Mouse (Mus musculus) c-Kit-positive CD71-positive TER-119-negative erythroid progenitor cells, embryonic 14.5 days (primary cell): ENCODE results near the gene Bmp6.
A peak's percentile ranks its signal among the peaks of the same experiment; 100 is the strongest.

Source experiments
- DNase-seq: peaks from one replicate; pipeline ENCODE4 v3.0.0-alpha.2; 2013; ENCODE audit warnings: low read depth

The Bmp6 gene

DNA sequence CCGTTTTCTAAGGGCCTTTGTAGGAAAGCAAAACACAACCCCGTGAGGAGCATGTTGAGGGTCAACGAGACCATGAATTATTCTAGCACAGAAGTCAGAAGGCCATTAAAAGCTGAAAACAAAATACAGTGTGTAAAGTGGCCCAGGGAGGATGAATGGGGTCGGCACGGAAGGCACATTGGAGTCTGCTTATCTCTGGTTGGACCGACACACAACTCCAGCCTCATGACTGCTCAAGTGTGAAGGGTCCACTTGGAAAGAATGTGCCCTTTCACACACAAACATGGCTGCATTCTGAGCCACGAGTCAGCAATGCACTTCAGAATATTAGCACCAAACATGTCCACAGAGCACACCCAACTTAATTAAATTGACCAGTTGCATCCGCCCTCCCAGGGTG, 84.8 kb downstream of the Bmp6 start:
- DNase-seq: no peak

DNA sequence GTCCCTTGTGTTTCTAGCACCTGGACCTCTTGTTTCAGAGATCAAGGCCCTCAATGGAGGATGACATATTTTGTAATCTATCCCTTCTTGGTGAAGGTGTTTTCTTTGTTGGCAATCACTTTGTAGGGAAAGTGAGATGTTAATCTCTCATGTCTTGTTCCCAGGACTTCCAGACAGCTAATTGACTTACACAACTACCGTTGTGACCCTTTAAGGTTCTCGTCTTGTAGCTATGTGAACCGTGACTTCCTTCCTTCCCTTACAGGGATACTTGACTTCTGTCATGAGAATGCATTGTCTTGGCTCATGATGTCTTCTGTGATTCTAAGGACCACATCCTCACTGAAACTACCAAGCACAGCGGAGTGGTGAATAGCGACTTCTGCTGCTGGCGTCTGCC, 85.2 kb downstream of the Bmp6 start:
- DNase-seq: no peak

DNA sequence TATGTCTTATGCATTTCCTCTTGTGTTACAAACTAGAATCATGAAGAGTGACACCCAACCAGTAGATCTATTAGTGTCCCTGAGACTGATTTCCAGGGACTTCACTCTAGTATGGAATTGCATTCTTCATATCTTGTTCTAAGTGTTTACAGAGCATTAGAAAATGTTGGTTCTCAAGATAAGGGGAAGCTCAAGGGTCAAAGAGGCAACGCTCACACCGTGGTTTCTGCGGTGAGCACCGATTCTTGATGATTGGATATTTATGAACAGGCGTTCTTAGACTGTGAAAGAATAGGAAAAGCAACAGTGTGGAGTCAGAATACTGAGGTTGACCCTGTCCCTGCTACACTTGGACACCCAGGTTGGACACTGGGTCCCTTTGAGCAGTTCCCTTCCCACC, 89.9 kb downstream of the Bmp6 start:
- DNase-seq: no peak

DNA sequence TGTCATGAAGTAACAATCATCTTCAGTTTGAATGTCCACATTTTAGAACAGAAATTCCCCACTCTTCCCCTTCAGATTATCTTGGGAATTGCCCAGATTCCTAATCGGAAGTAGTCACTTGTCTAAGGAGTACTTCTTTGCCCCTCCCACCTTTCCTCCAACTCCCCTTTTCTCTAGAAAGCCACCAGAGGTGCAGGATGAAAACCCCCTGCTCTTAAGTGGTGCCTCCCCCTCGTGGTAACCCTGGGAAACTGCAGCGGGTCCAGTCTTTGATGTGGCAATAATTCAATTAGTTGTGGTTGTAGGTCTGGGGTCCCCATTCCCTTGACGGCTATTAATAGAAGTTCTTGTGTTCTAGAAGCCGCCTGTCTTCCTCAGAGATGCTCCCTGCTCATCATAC, 93.0 kb downstream of the Bmp6 start:
- no peak for DNase-seq

DNA sequence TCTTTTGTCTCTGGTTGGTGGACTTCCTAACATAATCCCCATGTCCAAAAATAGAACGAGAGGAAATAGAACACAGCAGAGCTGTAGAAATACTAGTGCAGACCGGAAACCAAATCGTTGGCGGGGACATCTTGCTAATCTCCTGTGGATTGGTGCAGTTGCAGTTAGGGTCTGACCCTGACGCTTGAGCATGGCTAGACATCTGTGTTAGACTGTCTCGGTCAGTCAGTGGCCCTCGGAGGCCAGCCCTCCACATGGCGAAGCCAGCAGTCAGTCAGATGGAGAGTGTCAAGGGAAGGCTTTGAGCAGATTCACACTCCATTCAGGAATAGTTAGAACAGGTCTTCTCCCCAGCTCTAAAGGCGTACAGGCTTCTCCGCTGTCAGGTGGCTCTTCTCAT, 95.3 kb downstream of the Bmp6 start:
- no peak for DNase-seq

DNA sequence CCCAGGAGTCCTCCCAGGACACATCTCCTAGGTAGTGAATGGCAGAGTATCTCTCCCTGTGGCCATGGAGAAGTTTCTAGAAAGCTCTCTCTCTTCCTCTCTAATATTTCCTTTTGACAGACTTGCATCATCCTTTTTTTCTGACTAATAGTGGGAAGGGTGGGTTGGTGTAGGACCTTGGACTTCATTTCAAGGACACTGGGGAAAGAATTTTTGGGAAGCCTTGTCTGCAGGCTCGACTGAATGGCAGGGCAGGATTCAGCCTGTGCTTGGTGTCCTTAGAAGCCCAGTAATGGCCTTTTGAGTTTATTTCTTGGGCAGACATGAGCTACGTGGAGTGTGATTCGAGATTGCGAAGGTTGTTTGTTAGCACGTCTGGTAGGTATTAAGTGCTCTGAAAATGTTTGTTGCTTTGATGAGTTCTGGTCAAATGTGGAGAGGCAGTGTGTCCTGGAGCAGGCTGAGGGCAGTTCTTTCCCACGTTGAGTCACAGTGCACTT, 103.7 kb downstream of the Bmp6 start:
- DNase-seq: no peak

DNA sequence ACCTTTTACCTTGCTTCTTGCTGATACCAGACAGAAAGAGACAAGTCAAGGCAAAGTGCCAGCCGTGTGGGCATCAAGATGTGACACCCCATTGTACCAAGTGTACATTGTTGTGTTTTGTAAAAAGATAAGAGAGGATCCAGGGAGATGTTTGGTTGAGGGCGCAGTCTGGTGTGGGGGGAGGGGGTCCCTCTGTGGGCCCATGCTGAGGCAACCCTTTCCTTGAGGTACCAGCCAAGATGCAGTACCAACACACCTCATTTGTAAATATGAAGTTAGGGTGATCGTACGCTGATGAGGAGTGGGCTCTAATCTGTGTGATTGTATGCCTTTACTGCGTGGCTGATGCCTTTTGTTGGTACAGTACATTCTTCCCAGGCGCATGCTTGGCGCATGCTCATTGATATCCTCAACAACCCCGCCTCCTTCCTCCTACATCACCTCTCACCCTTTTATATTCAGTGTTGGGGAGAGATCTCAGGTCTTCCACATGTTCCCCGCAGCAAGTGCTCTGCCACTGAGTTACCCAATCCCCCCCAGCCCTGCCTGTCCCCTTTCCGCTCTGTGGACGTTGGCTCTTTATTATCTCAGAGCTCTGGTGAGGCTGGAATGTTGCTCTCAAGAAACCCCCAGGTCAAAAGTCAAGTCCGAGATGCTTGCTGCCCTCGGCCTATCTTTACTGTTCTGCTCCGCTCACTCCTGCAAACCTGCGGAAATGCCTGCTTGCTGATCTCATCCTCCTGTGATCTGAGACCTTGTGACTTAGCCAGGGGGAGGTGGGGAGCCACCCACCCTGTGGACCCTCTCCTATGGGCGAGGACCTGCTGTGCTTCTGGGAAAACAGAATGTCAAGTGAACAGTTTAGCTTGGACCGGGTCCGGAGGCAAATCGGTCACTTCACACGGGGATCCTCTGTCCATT, 105.4 kb downstream of the Bmp6 start:
- DNase-seq: no peak

DNA sequence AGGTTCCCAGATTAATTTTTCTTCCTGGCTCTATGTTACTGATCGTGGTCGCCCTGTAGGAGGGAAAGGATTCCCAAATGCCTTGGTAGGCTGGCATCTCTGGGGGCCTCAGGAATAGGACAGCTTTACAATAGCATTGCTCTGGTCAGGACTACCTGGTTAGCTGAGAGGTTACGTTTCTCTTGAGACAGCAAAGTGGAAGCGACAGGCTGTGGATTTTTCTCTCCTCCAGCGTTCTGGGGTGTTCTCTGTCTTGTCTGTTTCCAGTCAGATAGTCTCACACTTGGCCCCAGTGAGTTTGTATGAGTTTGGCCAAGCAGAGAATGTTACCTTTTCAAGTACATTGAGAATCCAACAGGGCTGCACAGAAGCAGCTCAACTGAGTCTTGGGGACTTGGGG, 106.5 kb downstream of the Bmp6 start:
- DNase-seq: no peak

DNA sequence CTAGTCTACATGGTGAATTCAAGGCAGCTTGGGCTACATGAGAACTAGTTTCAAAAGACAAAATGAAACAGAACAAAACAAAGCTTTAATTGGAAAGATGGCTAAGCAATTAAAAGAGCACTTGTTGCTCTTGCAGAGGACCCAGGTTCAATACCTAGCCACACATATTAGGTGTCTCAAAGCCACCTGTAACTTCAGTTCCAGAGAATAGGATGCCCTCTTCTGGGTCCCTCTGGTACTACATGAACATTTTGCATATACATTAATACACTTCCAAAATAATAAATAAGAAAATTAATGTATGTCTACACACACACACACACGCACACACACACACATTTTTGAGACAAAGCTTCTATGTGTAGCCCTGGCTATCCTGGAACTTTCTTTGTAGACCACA, 118.5 kb downstream of the Bmp6 start:
- DNase-seq: peak; percentile 7

DNA sequence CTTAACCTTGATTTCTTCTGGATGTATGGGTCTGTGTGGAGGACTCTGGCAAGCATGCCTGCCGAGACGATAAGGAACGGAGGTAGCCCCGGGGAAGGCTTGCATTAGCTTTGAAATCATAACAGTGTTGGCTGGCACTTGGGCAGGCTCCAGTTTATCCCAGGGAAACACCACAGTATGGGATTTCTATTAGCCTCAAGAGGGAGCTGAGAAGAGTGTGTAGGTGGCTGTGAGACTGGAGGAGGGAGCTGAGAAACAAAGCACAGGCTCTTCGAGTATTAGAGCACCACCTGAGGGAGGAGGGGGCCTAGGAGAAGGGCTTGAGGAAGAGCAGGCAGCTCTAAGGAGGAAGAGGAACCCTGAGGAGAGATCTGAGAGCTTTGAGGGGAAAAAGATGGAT, 126.0 kb downstream of the Bmp6 start:
- DNase-seq: no peak

DNA sequence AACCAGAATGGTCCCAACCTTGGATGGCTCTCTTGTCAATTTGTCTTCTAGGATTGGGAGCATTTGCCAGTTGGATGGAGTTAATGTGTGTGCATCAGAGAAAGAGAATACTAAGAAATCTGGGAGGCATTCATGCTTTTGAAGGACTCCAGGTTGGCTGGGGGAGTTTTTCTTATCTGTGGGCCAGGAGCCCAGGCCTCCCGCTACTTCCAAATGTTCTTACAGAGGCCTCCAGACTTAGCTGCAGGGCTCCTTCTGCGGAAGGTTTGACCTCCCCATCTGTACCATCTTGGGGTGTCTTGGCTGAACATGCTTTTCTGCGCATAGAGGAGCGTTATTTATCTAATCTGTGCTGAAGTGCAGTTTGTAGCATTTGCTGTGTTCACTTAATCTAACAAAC, 127.7 kb downstream of the Bmp6 start:
- no peak for DNase-seq

DNA sequence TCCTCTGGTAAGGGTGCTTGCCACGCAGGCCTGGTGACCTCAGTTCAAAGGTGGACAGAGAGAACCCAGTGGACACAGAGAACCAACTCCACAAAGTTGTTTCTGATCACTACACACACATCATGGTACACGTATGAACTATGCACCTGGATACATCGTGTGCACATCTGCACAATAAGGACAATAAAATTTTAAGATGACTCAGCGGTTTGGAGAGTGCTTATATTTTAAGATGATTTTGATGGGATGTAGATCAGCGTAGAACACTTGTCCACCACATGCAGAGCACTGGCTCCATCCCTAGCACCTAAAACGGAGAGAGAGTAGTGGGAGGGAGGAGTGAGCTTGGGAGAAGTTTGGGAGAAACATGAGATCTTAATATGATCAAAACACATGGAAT, 128.6 kb downstream of the Bmp6 start:
- DNase-seq: no peak

DNA sequence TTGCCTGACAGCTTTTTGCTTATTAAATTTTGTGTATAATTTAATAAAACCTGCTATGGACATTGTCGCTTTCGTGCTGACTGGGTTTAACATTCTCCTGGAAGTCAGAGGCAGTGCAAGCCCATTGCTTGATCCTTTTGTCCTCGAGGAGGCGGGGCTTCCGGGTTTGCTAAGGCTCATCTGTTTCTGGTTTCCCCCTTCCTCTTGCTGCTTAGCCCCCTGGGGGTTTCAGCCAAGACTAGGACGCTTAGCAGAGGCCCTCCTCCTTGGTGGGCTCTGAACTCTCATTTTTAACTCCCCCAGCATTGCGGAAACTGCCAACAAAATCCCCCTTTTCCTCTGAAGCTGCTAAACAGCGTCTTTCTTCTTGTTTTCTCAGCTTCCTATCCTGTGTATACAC, 132.0 kb downstream of the Bmp6 start:
- no peak for DNase-seq

DNA sequence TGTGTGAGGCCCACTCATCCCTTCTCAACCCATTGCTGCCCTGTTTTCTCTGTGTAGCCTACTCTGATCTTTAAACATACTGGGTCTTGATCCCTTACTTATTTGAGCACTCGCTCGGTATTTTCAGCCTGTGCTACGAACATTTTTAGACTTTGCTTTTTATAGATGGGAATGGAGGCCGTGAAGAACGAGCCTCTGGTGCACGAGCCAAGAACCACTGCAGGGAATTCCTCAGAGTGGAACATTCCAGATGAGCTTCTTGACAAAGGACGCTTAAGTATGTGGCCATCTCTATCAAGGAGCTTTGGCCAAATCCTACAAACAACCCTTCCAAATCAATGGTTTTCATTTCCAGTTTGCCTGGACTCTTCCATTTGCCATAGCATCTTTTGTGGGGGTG, 136.1 kb downstream of the Bmp6 start:
- no peak for DNase-seq

DNA sequence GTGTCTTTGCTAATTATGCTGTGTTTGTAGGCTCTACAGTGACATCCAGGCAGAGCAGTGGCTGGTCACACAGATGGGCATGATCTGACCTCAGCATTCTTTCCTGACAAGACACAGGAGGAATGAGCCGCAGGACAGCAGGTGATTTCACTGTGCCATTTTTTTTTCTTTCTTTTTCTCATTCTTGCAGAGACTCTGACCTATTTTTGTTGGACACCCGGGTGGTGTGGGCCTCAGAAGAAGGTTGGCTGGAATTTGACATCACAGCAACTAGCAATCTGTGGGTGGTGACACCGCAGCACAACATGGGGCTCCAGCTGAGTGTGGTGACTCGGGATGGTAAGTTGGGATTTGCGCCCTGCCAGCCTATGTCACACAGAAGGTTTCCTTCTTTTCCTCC, 139.8 kb downstream of the Bmp6 start:
- no peak for DNase-seq

DNA sequence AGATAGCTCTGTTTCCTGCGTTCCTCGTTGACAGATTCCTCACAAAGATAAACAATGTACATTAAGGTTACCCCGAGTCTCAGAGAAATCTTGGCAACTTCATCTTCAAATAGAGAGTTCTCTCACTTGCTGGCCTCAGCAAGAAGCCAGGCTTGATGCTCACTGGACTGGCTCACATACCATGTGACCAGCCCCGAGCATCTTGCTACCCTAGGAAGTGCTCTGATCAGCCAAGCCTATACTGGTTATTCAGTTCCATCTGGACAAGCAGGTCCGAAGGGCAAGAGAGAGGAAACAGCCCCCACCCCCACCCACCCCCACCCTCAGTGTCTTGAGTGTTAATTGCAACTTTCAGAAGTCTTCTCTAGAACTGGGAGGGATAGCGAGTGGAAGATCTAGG, 141.9 kb downstream of the Bmp6 start:
- DNase-seq: no peak

DNA sequence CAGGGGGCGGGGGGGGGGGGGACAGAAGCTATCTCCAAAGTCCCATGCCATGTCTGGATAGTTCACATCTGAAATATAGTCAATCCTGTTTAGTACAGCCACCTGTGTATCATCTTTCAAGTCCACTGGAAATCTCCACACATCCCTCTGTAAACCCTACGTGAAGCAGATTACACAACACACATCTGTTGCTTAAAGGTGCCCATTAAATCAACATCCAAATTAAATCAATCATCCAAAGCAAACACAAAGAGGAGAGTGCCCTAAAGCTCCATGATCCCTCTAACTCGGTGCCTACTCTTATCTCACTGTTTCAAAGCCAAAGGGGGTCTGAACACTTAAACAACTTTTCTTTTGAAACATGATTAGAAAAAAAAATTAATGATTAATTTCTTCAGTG, 151.8 kb downstream of the Bmp6 start:
- no peak for DNase-seq

DNA sequence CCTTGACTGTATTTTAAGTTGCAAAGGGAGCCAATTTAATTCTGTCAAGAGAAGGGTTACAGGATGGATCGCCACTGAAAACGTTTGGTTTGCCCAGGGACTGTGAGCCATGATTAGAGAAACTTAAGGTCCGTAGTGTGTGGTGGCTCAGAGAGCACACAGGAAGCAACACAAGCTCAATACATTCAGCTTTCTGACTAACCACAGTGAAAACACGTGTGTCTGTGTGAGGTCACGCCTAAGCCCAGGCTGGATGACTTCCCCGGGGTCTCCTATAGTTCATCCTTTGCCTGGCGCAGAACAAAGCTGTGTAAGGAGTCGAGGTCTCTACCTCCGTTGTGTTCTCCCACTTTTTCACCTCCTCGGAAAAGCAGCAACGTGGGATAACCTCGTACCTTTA, 156.4 kb downstream of the Bmp6 start:
- no peak for DNase-seq

DNA sequence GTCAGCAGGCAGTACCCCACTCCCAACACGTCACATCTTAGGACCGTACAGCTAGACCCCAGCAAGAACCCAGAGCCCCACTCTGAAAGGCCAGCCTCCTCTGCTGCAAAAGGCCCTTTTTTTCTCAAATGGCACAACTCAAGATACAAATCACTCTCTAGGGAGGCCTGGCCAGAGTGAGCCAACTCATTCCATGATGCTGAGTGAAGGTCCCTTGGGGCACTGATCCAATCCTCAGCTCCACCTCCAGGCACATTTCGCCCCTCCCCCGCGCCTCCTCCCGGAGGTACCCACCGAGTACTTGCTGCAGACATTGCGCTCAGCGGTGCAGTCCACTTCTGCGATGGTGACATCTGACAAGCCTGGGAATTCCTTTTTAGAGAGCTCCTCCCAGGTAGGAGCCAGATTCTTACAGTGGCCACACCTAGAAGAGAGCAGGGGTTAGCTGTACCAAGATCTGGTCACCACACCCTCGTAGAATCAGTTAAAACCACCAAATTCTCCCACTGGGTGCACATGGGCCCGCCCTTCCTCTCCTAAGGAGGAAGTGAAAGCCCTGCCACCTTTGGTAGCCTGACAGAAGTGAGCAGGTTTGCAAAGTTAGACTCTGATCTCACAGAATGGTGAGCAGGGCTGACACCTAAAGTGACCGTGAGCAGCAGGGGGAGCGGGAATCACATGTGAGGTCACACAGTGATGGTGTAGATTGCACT, 158.4 kb downstream of the Bmp6 start:
- no peak for DNase-seq

DNA sequence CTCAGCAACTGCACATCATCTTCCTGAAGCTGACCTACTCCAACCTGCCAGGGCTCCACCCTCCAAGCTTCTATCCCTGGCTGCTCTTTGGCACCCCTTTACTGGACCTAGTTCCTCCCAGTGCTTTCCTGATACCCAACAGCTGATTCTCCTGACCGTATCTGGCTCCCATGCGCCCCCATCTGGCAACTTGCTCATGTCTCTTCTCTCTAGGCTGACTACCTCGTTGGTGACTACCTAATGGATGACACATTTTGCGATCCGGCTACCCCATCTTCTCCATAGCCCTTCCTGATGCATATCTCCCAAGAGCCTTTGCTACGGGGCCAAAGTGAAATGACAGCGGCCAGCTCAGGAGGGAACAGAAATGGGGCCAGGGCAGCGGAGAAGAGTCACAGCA, 161.4 kb downstream of the Bmp6 start:
- no peak for DNase-seq

DNA sequence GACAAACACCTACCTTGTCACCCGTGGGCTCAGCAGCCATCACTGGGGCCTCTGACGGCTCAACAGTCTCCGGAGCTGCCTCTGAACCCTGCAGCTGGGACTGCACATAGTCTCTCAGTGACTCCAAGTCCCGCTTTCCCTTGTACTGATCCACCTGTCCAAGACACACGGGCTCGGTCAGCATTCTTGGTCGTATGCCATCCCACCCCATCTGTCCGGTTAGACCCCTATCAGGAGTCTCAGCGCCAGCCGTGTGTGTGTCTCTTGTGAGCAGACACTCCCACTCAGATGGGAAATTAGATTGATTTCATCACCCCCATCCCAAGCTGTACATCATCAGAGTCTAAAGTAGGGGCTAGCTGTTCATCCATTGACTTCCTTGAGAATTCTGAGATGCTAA, 162.0 kb downstream of the Bmp6 start:
- DNase-seq: no peak

DNA sequence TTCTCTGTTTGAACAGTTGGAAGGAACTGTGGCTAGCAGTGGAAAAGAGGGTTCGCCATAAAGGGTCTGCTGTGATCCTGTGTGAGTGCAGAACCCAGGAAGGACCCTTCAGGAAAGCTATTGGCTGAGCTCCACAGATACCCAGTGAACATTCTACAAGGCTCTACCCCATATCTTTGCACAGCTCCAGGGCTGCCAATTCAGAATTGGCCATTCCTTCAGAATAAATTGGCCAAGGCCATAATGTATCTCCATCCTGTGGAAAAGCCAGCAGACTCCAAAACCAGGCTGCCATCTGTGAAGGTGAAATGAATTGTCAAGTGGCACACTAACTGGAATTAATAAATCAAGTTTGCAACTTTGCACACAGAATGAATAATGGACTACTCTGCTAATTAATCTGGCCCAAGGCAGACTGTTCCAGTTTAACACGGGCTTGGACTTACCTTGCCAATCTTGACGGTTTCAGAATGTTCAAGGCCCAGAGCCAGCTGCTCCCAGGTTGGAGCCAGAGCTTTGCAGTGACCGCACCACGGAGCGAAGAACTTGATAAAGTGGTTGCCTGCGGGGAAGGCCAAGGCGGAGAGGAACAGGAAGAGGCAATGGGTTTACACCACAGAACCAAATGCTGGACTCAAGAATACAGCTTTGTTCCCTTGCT, 164.9 kb downstream of the Bmp6 start:
- no peak for DNase-seq

DNA sequence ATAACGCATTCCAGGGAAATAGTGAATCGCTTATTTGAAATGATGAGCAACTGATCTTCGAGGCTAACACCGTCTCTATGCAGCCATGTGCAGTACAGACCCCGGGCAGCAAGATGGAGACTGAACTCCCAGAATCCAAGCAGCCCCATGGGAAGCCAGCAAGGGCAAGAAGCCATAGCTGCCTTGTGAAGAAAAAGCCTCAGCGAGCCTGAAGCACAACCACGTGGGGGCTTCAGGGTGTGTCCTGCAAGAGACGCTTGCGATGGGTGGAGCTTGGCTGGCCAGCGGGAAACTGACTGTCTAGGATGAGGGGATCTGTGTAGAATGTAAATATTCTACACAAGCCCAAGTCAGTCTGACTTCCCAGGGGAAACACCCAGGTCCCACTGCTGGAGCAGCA, 167.1 kb downstream of the Bmp6 start:
- no peak for DNase-seq
